Mouse (Mus musculus): ENCODE results near the gene Tnnt3.

Gene Tnnt3

DNA sequence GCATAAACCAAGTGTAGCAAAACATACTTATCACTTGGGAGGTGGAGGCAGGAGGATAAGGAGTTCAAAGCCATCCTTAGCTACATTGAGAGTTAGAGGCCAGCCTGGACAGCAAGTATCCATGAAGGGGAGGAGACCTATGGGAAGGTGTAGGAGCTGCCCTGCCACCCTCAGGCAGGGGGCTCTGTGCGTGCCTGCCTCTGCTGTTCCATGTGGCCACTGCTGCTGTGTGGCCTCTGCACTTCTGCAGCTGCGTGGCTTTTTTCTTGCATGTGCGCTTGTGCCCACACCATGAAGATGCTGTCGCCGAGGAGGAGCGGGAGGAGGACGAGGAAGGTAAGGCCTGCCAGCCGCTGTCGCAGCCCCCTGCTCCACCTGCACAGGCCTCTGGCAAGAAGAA, 8.8 kb downstream of the Tnnt3 start:
- no peak for DNase-seq (ENCODE audit: low spot score)

DNA sequence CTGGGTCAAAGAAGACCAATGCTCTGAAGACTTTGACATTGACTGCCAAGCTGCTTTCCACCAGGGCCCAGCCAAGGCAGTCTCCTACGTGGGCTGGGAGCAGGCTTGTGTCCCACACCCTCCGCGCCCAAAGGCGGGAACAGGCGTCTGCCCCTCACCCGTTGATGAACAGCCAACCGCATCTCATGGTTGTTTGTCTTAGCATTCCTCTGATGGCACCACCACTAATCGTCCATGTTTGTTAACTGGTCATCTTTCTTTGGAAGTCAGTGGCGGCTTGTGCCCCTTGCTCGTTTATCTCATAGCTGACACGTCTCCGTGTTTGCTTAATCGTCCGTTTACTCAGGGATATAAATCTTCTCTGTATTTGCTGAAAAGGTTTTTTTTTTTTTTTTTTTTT, 10.9 kb downstream of the Tnnt3 start:
- no peak for DNase-seq (ENCODE audit: low spot score)

DNA sequence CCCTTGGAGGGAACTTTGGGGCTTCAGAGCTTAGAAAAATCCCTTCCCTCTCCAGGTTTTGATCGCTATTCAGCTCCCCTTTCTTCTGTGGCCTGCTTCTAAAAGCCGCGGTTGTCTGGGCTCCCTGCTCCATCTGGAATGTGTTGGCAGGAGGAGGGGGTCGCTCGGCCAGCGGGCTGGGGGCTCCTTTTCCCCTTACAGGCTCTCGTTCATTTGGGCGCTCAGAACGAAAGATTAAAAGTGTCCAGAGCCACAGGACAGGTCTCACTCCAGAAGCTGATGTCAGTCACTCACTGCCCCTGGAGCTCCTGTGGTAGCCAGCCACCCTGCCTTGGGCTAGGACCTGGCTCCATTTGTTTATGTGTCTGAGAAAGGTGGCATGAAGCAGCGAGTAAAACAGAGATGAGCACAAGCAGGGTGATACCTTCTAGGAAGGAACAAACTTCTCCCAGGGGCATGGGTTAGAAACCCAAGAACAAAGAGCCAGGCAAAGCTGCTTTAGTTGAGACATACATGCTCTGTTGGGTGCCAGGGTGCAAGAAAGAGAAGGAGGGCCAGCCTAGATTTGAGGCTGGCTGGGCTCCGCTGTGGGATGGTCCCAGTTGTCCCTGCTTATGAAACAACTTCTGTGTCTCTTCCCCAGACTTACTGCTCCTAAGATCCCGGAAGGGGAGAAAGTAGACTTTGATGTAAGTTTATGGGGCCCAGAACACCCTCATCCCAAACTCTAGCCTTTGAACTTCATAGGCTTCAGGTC, 11.6 kb downstream of the Tnnt3 start:
- DNase-seq (ENCODE audit: low spot score) = no peak

DNA sequence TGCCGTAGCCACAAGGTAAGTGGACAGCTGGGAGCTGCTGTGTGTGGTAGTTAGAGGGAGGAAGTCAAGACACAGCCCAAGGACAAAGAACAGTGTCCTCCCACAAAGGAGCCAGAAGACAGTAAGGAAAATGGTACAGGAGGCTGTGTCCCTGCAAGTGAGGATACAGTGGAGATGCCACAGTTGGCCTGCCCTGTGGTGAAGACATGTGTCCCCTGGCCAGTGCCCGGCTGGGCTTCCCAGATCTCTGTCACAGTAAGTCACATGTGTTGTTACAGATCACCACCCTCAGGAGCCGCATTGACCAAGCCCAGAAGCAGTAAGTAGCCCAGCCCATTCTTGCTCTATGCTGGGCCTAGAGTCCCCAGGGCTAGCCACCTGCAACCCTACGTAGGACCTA, 15.4 kb downstream of the Tnnt3 start:
- no peak for DNase-seq (ENCODE audit: low spot score)

DNA sequence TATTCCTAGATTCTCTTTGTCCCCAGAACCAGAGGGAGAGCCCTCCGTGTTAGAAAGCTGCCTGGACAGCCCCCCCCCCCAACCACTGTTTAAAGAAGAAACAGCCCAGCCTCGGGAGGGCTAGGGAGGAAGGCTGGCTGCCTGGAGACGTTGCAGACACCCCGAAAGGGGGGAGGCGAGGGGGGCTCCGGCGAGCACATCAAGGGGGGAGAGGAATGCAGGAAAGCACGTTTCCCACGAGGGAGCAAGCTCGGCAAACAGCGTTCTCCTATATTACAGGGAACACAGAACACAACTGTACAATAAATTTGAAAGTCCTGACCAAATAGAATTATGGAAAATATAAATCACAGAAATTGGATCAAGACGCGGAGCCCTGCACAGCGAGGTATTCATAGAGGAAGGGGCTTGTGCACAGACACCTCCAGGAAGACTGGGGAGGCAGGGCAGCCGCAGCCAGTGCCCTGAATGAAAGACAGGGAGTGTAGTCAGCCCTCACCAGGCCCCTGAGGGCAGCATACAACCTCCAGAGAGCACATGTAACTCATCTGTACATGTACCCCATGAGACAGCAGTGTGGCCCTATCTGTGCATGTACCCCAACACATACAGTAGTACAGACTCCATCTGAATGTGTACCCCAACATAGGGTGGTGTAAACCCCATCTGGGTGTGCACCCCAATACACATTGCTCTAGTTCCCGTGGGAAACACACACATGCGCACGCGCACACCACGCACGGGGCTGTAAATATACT, 17.8 kb downstream of the Tnnt3 start:
- DNase-seq (ENCODE audit: low spot score) = no peak

DNA sequence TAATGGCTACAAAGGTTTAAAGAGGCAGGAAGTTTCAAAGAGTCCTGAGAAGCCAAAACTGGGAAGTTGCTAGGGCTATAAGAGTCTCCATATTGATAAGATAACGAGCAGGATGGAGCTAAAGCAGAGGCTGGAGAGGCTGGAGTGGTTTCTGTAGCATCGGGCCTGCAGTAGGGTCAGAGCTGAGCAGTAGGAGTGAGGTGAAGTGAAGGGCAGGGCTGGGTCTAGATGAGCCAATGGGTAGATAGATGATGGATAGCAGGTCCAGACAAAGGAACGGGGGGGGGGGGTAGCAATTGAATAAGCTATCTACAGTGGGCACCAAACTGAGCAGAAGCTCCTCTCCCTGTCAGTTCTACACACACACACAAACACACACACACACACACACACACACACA, 18.9 kb downstream of the Tnnt3 start:
- no peak for DNase-seq (ENCODE audit: low spot score)

DNA sequence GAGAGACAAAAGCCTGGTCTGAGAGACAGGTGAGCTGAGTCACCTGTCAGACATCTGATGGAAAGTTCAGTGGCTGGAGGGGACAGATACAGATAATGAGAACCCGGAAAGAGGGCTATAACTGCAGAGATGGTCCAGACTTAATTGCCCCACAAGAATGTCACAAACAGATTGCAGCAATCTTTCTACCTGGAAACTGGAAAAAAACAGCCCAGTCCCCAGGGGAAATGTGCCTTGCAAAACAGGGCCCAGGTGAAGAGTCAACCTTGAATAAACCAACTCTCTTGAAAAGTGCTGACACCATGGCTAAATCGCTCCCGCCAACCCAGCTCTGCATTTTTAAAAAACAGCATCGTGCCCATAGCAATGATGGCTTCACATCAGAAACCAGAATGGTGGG, 21.7 kb downstream of the Tnnt3 start:
- DNase-seq (ENCODE audit: low spot score) = no peak

DNA sequence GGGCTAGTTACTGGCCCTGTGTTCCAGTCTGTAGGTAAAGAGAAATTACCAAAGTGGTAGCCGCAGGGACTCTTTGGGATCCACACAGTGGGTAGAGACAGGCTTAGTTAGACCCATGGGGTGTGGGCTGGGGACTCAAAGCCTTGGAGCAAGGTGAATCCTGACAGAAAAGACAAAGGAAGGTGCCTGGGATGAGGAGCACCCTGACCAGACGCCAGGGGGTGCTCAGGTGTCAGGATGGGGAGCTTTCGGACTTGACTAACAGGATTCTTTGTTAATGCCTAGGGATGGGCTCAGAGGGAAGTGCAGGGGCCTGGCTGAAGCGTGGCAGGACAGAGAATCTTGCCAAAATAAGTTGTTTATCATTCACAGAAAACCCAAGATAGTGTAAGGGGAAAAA, 23.7 kb downstream of the Tnnt3 start:
- DNase-seq (ENCODE audit: low spot score) = peak; percentile 56

DNA sequence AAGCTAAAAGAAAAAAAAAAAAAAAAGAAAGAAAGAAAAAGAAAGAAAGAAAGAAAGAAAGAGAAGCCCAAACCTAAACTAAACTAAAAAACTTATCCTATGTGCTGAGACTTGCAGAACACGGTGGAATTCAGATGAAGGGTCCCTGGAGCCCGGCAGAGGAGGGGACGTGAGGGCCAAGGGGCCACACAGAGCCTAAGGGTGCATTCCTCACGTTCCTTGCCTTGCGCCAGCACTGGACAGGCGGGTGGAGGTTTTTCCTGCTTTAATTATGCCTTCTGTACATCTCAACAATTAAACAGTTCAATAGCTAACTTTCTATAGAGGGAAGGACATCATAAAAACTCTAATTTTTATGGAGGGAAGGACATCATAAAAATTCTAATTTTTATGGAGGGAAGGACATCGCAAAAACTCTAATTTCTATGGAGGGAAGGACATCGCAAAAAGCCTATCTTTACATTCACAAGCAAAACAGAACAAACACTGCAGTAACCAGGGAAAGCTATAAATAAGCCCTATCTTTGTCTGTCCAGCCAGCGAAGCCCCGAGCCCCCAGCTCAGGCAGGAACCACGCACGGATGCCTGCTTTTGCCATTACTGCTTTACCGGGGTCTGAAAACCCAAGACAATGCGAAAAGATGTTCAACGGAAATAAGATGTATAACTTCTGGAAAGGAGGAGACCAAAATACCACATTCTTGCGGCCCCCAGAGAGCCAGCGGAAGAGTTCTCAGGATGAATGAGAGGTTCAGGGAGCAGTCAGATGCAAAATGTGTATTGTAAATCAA, 24.8 kb downstream of the Tnnt3 start:
- no peak for DNase-seq (ENCODE audit: low spot score)

DNA sequence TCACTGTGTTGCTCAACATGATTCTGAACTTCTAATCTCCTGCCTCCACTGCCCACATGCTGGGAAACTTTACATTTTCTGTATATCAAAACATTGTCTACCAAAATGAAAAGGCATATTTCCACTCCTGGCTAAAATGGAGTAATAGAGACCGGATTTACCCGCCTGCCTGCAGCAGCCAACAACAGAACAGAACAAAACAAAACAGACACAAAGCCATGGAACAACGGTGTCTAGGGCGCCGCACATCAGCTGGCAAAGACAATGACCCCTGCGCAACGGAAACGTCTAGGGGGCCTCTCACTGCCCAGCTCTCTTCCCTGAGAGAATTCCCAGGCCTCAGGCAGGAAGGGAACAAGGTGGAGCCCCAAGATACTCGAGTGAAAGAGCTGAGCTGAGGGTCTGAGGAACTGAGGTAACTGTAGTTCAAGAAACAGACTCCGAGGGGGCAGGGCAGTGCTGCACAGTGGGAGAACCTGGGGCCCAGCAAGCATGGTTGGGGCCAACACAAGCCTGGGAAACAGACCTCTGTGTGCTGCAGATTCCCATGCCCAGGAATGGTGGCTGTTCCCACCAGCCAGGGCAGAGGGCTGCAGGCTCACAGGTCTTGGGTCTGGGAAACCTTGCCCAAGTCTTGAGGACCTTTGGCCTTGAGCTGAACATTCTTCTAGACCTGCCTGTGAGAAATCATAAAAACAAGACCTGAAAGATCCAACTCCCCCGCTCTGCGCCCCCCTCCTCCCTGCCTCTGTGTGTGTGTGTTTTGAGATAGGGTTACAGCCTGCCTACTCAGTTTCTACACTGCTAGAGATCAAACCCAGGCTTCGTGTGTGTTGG, 26.9 kb downstream of the Tnnt3 start:
- DNase-seq (ENCODE audit: low spot score) = no peak

DNA sequence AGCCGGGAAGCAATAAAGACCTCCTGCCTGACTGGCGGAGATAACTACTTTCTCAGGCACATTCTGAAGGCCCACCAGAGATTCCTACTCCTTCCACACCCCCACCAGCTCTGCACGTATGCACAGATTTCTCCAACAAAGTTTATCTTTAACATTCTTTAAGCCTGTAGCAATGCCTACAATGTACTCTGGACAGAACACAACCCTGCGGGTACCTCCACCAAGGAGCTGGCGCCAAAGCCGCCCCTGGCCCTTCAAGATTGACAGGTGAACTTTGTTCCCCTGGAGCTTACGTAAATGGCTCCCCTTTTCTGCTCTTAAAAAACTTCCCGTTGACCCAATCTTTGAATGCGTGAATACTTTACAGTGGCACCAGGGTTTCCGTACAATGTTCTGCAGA, 30.7 kb downstream of the Tnnt3 start:
- no peak for DNase-seq (ENCODE audit: low spot score)

DNA sequence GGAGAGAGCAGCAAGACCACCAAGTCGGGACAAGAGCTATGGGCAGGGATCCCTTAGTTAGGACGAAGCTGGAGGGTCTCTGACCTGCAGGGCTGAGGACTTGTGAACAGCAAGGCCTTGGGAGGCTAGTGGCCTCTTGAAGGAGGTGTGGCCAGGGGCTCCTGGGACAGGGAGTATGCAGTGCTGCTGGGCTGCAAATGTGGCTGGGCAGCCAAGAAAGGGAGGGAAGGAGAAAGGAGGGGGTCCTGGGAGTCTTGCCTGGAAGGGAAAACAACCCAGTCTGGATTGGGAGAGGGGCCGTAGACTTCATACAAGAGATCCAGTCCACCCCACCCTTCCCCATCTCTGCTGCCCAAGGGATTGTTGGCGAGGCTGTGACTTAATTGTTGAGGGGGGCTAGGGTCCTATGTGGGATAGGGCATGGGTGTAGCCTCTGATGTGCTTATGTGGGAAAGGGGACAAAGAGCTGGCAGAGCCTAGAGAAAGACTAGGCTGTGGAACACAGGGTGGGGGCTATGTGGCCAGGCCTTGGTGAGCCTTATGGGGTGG, 33.4 kb downstream of the Tnnt3 start:
- no peak for DNase-seq (ENCODE audit: low spot score)

DNA sequence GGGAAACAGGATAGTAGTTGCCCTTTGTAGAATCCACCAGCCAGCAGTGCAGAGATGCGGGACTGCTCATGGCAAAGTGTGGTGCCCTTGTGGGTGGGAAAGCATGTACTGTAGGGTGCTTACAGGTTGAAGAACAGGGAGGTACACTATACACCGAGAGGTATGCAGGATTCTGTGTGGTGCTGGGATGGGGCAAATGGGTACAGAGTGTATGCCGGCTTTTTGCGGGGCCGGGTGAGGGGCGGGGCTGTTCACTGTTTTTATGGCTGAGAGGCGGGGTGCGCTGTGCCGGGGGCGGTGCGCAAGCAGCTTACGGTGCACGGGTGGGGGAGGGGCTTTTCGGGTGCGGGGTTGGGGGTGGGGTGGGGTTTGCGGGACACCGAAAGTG, 34.0 kb downstream of the Tnnt3 start, which contains the start of gene Mrpl23:
Gene Mrpl23, plus strand, starts transcription at position 16 of the 388 bp plus-strand sequence.
- DNase-seq (ENCODE audit: low spot score) = no peak

DNA sequence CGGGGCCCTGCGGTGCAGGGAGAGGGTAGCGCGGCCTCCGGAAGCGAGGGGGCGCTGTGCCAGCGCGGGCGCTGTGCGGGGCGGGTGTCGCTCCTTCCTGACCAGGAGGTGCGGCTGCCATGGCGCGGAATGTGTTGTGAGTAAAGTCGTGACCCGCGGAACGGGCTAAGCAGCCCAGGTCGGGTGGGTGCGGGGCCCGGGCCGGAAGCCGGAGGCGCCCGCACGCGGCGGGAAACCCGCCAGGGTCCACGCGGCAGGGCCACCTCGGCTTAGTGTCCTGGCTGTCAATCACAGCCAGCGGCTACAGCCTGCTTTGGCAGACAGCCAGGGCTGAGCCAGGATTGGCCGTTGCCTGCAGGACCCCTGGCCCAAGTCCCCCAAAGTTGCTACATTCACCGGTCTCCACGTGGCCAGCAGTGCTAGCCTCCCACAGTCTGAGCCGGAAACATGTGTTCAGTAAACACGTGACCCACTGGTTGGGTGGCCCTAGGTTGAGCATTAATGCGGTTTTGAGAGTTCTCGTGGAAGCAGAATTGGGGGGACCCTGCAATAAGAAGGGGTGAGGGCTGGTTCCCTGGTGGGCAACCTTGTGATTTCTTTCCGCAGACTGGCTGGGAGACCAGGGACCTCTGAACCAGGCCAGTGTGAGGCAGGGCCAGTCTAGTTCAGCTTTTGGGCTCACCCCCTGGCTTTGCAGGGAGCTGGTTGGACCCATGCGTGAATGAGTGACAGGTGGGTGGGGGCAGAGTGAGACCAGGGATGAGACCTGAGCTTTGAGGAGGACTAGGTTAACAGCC, 34.6 kb downstream of the Tnnt3 start:
- peak; percentile 90 for DNase-seq (ENCODE audit: low spot score)

DNA sequence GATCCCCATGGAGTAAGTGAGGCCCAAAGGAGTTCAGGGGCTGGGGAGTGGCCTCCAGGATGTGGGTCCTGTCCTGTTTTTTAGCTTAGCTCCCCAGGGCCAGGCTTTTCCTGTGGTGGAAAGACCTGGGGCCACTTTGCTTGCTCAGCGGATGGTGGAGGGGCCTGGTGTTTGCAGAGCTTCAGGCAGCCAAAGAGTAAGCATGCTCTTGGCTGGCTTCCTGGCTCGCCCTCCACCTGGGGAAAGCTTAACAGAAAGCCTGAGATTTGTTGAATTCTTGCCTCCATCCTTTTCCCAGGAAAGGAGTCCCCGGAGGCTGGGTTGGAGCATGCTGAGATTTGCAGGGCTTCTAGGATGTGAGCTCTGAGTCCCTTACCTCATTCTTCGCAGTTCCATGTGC, 36.5 kb downstream of the Tnnt3 start:
- DNase-seq (ENCODE audit: low spot score) = no peak

DNA sequence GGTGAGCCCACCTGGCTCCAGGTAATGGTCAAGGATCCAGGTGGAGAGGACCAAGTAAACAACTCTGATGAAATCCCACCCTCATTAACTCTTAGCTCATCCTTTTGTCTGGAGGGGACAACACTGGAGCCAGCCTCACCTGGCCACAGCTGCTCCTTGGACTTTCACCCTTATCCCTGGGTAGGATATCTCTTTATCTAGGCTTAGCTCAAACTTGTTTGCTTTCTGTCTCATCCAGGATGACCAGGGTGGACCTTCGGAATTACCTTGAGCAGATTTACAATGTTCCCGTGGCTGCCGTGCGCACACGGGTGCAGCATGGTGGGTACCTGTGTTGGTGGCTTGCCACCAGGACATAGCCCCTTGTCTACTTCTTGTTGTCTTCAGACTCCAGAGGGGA, 37.2 kb downstream of the Tnnt3 start:
- no peak for DNase-seq (ENCODE audit: low spot score)

DNA sequence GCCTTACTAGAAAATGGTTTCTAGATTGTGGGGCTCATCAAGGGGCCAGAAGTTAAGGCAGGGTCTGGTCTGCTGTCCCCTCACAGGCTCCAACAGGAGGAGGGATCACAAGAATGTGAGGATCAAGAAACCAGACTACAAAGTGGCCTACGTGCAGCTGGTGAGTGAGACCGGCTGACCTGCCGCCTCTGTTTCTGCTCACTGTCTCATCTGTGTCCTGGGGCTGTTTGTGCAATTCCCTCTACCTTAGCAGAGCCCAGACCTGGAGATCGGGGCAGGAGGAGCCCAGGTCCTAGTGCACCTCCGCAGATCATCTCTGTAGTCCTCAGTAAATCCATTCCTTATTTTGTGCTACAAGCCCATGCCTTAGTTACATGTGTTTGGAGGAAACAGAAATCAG, 38.5 kb downstream of the Tnnt3 start:
- no peak for DNase-seq (ENCODE audit: low spot score)

DNA sequence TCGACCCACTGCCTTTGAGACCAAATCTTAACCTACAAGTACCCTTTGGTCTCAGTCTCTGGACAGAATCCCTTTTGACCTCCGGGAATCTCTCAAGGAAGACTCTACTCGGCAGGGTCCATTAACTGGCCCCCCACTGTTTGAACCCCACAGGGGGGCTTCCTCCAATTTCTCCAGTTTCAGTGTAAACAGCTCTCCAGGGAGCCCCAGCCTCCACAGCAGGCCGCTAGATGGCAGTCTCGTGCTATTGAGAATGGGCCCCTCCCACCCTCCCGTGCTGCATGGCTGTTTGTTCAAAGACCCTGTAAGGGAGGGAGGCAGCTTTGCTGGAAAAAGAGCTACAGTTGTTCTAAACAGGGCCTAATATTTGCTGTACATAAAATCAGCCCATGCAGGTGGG, 39.2 kb downstream of the Tnnt3 start:
- DNase-seq (ENCODE audit: low spot score) = peak; percentile 65

DNA sequence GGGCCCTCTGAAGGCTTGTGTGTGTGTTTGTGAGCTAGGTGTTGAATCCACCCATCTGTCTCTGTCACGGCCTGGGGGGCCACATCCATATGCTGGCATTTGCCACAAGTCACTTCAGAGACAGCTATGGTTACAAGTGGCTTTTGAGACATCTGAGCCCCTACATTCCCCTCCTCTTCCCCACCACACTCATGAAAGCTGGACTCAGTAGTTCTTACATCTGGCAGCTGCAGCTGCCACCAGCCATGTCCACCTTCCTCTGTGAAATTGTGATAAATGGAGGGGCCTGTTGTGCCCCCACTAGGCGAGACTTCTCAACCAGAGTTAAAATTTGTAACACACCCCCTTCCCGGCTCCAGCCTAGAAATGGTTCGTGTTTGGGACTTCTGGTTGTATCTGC, 39.7 kb downstream of the Tnnt3 start:
- no peak for DNase-seq (ENCODE audit: low spot score)

DNA sequence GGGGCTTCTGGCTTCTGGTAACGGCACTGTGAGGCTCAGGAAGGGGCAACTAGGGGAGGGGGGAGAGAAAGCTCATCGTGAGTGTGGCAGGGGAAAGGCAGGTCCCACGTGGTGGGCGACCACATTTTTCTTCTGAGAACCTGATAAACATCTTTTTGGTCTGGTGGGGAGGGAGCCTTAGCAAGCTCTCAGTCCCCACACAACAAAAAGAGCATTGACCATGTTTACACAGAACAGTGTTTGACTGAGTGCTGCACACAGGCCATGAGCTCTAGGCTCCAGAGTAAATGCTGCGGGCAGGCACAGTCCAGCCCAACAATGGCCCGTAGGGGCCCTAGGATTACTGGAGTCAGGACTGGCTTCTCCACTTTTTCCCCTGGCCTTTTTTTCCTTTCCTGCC, 40.1 kb downstream of the Tnnt3 start:
- no peak for DNase-seq (ENCODE audit: low spot score)

DNA sequence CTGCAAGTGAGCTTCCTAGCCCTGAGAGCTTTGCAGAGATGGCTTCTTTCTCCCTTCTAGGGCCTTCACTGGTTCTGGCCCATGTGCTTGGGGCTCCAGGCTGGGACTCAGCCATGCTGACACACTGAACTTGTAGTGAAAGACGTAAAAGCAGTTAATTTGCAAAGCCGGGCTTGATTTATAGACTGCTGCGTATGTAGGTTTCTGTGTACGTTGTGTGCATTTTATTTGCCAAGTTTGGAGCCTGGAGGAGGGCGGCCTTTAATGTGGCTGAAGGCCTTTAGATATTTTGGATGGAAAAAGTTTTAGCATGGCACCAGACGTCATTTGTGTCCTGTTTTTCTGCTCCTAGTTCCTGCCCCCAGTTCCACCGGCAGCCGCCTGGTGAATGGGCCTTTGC, 41.2 kb downstream of the Tnnt3 start:
- no peak for DNase-seq (ENCODE audit: low spot score)

All from urinary bladder, postnatal 25 days (tissue).